Mouse (Mus musculus): ENCODE results near the gene Rab14.

The Rab14 gene

GRCm38 (mm10) chr2:35203729-35204128 is 2.8 kb upstream of the Rab14 start:
- ATAC-seq (ENCODE audit: insufficient number of reproducible peaks, low FRiP score, low TSS enrichment) = no peak

DNA sequence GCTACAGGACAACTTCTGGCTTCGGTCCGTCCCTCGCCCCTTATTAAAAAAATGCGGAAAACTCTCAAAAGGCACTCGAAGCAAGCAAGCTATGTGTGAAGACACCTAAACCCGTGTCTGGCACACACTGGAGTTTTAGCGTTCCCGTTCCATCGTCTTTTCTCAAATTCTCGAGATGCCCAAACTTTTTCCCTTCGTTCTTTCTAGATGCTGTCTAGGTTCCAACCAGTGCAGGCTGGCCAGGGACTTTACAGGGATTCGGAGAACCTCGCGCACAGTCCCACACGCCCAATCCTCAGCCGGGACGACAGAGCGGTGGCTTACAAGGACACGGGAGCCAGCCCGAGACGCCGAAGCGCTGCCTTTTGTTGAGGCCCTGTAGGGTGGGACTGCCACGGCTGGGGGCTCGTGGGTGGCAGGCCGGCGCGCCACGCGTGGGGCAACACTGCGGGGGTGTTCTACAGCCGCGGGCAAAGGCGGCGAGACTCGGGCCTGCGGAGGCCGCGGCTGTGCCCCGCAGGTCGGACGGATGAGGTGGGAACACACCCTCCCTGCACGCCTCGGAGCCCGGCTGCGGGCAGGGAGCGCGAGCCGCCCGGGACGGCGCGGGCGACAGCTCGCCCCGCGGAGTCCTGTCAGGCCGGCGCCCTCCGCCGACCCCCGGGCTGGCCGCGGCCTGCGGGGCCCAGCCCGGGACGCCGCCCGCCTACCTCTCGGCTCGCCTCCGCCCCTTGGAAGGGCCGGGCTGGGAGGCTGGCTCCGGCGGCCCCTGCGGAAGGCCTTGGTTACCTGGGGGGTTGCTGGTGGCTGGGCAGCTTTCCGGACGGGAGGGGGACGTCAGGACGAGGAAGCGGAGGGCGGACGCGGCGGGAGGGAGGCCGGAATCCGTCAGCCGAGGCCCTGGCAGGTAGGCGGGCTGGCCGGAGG is 686 bp downstream of the Rab14 start:
- peak; percentile 86 for ATAC-seq (ENCODE audit: insufficient number of reproducible peaks, low FRiP score, low TSS enrichment)

DNA sequence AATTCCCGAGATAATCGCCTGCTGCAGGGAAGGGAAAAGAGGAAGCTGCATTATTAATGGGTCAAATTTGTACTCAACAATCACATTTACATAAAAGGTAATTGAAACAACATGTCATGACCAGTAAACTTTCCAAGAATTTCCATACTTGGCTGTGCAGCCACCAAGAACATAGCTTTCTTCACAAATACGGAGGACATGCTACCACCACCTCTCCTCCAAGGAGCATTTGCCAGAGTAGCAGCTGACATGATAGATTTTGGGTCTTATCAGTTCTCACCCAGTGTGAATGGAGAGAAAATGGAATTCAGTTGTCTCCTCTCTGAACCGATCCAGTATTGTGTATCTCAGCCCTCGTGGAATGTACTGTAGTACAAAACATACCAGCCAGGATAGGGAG is 1.4 kb downstream of the Rab14 start:
- ATAC-seq (ENCODE audit: insufficient number of reproducible peaks, low FRiP score, low TSS enrichment) = no peak

DNA sequence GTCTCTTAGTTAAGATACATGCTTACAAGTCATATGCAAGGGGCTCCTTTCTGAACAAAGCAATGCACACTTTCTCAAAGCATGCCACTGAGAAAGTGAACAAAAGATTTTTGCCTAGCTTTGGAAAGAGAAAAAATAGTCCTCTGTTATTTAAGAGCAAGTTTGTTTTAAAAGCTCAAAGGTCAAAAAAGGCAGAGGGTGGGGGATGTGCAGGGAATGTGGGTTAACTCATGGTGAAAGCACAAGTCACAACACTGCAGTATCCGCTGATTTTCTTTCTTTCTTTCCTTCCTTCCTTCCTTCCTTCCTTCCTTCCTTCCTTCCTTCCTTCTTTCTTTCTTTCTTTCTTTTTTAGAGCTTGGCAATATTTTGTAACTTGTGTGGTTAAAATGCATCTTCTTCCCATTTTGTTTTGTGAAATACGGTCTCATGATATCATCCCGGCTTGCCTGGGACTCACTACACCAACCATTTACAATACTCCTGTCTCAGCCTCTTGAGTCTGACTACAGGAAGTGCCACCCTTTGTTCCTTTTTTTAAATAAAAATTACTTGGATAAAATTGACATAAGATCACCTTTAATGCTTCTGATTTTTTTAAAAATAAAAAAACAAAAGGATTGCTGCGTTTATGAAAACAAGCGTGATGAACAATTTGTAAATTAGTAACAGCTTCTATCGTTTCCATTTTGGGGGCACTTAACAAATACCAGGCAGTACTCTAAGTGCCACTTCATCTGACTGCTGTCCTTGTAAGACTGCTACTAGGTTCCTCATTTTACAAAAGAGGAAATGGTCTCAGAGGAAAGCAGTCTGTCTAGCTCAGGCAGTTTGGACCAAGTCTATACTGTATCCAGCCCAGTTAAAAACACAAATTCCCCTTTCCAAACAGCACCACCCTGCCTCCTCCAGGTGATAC is 5.0 kb downstream of the Rab14 start:
- no peak for ATAC-seq (ENCODE audit: insufficient number of reproducible peaks, low FRiP score, low TSS enrichment)

GRCm38 (mm10) chr2:35193976-35194375 is 6.9 kb downstream of the Rab14 start:
- ATAC-seq (ENCODE audit: insufficient number of reproducible peaks, low FRiP score, low TSS enrichment) = no peak

DNA sequence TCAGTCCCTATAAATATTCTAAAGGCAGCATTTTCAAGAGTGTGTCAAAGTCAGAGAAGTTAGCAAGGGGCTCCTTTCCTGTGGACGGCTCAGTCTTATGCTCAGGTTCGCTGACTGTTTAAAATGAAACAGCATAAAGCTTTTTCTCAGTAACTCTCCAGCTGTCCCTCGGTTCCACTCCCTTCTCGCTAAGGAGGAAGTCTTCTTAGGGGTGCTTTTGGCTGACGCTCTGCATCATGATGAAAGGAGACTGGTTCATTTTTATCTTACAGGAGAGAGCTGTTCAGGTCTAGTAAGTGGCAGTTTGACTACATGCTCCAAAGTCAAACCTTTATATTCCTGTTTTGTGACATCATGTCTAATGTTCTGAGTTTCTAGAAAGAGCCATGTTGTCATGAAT is 12.0 kb downstream of the Rab14 start:
- no peak for ATAC-seq (ENCODE audit: insufficient number of reproducible peaks, low FRiP score, low TSS enrichment)

- ATAC-seq (ENCODE audit: insufficient number of reproducible peaks, low FRiP score, low TSS enrichment) = no peak
Observed at GRCm38 (mm10) chr2:35183115-35183673, 17.7 kb downstream of the Rab14 start.

DNA sequence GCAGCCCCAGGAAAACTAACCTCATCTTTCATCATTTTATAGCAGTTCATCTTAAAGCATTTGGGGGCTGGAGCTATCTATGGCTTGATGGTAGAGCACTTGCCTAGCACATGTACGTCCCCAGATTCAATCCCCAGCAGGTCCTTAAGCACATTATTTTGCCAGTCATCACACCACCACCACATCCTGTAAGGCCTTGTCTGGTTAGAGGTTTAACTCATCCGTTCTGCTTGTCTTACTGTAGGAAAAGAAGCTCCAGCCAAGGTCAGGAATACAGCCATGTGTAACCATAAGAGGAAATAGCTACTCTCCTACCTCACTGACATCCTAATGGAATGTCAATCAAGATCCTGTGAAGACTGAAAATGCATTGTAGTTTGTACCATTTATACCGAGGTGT is 22.8 kb downstream of the Rab14 start:
- no peak for ATAC-seq (ENCODE audit: insufficient number of reproducible peaks, low FRiP score, low TSS enrichment)

DNA sequence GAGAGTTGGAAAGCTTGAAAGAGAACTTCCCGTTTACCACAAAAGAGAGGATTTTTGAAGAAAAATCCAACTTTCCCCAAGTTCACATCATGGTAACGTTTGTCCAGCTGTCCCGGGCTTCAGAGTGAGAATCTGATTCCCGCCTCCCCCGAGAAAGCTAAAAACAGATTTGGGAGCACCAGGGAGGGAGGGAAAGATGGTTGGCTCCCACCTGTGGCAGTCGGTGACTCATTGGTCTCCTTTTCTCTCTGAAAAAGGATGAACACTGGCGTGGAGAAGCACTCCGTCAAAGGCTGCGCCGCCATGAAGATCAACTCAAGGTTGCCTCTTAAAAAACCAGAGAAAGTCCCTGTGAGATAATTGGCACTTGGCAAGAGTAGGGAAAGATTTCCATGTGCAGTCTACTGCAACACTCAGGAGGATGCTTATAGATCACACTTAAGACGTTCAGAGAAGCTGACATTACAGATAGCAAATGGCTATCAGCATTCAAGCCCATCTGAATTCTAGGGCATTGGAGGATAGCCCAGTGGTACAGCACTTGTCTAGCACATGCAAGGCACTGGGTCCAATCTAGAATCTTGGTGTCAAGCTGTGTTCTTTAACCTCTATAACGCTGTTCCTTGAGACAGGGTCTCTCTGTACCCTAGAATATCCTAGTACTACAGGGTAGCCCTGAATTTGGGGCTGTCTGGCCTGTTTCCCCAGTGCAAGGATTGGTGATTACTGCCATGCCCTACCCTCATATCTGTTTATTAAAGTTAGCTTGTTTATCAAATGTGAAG is 25.4 kb downstream of the Rab14 start:
- ATAC-seq (ENCODE audit: insufficient number of reproducible peaks, low FRiP score, low TSS enrichment) = no peak

- ATAC-seq (ENCODE audit: insufficient number of reproducible peaks, low FRiP score, low TSS enrichment) = no peak
Observed at GRCm38 (mm10) chr2:35174100-35174499, 26.8 kb downstream of the Rab14 start.

DNA sequence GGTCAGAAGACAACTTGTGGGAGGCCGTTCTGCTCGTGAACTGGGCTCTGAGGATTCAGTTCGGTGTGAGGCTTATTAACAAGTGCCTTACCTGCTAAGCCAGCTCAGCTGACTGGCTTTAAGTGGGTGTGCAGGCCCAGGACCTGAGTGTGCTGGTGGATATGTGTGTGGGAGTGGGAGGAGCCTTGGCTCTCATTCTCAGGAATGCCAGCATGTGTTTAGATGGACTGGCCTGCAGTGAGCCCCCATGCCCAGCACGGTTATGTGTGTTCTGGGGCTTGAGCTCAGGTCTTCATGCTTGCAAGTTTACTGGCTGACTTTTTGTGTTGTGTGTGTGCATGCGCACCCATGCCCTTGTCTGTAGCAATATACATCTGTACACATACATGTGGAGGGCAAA is 27.3 kb downstream of the Rab14 start:
- ATAC-seq (ENCODE audit: insufficient number of reproducible peaks, low FRiP score, low TSS enrichment) = no peak

GRCm38 (mm10) chr2:35172246-35172645 is 28.7 kb downstream of the Rab14 start:
- no peak for ATAC-seq (ENCODE audit: insufficient number of reproducible peaks, low FRiP score, low TSS enrichment)

DNA sequence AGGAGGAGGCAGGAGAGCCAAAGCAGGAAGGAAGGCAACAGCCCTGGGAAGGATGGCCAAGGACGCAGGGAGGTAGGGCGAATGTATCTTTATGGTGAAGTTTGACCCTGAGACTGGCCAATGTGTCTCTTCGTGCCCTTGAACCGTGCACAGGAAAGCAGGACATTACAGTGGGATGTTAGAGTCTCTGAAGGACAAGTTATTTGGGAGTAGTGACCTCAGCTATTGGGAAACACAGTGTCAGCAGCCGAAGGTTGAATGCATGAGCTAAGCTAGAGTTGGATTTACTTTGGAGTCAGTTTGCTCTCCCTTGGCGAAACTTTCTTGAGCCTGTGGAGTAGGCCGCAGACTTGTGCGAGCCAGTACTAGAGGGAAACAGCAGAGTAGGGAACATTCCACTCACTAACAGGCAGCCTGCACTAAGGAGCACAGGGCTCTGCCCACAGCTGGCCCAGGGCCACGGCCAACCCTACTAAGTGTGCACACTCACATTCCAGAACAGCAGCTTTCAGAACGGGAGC is 29.5 kb downstream of the Rab14 start:
- no peak for ATAC-seq (ENCODE audit: insufficient number of reproducible peaks, low FRiP score, low TSS enrichment)

DNA sequence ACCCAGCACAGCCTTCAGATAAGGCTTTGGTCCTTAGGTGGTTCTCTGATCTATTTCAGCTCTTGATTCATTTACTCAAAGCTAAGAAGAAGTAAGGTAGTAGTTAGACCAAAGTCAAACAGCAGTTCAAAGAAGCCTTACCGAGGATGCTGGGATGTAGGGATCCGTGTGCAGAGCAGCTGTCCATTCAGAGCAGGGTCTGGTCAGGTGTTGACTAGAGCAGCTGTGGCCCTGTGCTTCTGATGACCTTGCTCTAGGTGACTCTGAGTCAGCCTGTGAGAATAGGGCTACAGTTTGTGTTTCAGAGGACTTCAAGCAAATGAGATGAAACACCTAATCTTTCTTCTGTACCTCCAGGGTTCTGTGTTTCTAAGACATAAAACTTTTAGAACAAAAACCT is 31.5 kb downstream of the Rab14 start:
- no peak for ATAC-seq (ENCODE audit: insufficient number of reproducible peaks, low FRiP score, low TSS enrichment)

DNA sequence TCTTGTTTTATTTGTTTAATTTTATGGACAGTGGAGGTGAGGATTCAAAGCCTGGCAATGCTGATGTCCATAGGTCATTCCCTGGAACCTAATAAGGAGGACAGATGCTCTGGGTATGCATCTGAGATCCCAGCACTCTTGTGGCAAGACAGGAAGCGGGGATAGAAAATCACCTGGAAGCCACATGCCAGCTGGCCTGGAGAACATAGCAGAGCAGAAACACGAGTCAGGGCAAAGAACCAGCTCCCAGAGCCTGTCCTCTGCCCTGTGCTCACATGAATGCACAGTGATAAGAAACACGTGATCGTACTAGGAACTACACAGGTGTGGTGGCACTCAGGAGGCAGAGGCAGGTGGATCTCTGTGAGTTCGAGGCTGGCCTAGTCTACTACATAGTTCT is 34.1 kb downstream of the Rab14 start:
- no peak for ATAC-seq (ENCODE audit: insufficient number of reproducible peaks, low FRiP score, low TSS enrichment)

- no peak for ATAC-seq (ENCODE audit: insufficient number of reproducible peaks, low FRiP score, low TSS enrichment)
Observed at GRCm38 (mm10) chr2:35165416-35165815, 35.5 kb downstream of the Rab14 start.

DNA sequence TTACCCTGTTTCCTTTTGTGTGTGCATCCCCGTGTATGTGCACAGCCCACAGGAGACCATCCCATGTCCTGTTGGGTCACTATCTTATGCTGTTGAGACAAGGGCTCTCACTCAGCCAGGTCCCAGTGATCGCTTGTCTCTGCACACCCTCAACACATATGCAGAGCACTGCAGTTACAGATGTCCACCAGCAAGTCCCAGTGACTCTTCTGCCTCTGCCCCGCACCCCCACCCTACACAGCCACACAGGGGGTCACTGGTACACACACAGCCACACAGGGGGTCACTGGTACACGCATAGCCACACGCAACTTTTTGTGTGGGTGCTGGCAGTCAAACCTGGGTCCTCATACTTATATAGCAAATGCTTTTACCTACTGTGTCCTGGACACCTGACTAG is 37.5 kb downstream of the Rab14 start:
- no peak for ATAC-seq (ENCODE audit: insufficient number of reproducible peaks, low FRiP score, low TSS enrichment)

GRCm38 (mm10) chr2:35161846-35162488 is 39.0 kb downstream of the Rab14 start:
- ATAC-seq (ENCODE audit: insufficient number of reproducible peaks, low FRiP score, low TSS enrichment) = no peak

- no peak for ATAC-seq (ENCODE audit: insufficient number of reproducible peaks, low FRiP score, low TSS enrichment)
Observed at GRCm38 (mm10) chr2:35160206-35160605, 40.7 kb downstream of the Rab14 start.
